Mouse (Mus musculus) liver, adult (tissue): ENCODE results near the gene Adk.

Experiments
- GATA4 ChIP-seq: IDR thresholded peaks from 2 replicates; pipeline ENCODE4 v1.6.1; 2014; ENCODE audit warnings: mild to moderate bottlenecking, low read length; ENCODE audit not compliant: insufficient replicate concordance

The Adk gene

GRCm38 (mm10) chr14:21150301-21150700, 97.9 kb downstream of the Adk start:
- no peak for TF ChIP-seq GATA4

- TF ChIP-seq GATA4, result no peak
These were observed 99.7 kb downstream of the Adk start for GRCm38 (mm10) chr14:21152055-21152454.

GRCm38 (mm10) chr14:21165706-21166105, 113.3 kb downstream of the Adk start:
- no peak for TF ChIP-seq GATA4

- TF ChIP-seq GATA4, result no peak
These were observed 113.7 kb downstream of the Adk start for GRCm38 (mm10) chr14:21166114-21166513.

- TF ChIP-seq GATA4, result no peak
These were observed 121.8 kb downstream of the Adk start for GRCm38 (mm10) chr14:21173973-21174745.

- no peak for TF ChIP-seq GATA4
These were observed 122.4 kb downstream of the Adk start for GRCm38 (mm10) chr14:21174804-21175203.

- TF ChIP-seq GATA4, result no peak
These were observed 125.4 kb downstream of the Adk start for GRCm38 (mm10) chr14:21177781-21178180.

- no peak for TF ChIP-seq GATA4
These were observed 126.0 kb downstream of the Adk start for GRCm38 (mm10) chr14:21178356-21178755.

- no peak for TF ChIP-seq GATA4
These were observed 128.7 kb downstream of the Adk start for GRCm38 (mm10) chr14:21181053-21181452.

GRCm38 (mm10) chr14:21191966-21192365, 139.6 kb downstream of the Adk start:
- TF ChIP-seq GATA4, result no peak

- TF ChIP-seq GATA4, result no peak
These were observed 140.4 kb downstream of the Adk start for GRCm38 (mm10) chr14:21192749-21193148.

GRCm38 (mm10) chr14:21194336-21194735, 142.0 kb downstream of the Adk start:
- no peak for TF ChIP-seq GATA4

GRCm38 (mm10) chr14:21200850-21201249, 148.5 kb downstream of the Adk start:
- no peak for TF ChIP-seq GATA4

- TF ChIP-seq GATA4, result no peak
These were observed 154.1 kb downstream of the Adk start for GRCm38 (mm10) chr14:21206472-21206871.

- no peak for TF ChIP-seq GATA4
These were observed 169.3 kb downstream of the Adk start for GRCm38 (mm10) chr14:21221574-21222138.

GRCm38 (mm10) chr14:21222206-21222605, 169.8 kb downstream of the Adk start:
- TF ChIP-seq GATA4, result no peak

GRCm38 (mm10) chr14:21223456-21223855, 171.1 kb downstream of the Adk start:
- no peak for TF ChIP-seq GATA4

GRCm38 (mm10) chr14:21223971-21224635, 171.7 kb downstream of the Adk start:
- no peak for TF ChIP-seq GATA4
